Mouse (Mus musculus) mesoderm, embryonic 11.5 days (tissue): ENCODE measurements around the gene Glp2r.
A peak's percentile ranks its signal among the peaks of the same experiment; 100 is the strongest.

ENCODE experiments used
- DNase-seq: peaks from one replicate; pipeline ENCODE4 v3.0.0-alpha.2; 2012; ENCODE audit warnings: low read depth, low spot score

The Glp2r gene

GRCm38 (mm10) chr11:67663437-67663836 lies 107.5 kb downstream of the Glp2r start:
- DNase-seq, result no peak

DNA sequence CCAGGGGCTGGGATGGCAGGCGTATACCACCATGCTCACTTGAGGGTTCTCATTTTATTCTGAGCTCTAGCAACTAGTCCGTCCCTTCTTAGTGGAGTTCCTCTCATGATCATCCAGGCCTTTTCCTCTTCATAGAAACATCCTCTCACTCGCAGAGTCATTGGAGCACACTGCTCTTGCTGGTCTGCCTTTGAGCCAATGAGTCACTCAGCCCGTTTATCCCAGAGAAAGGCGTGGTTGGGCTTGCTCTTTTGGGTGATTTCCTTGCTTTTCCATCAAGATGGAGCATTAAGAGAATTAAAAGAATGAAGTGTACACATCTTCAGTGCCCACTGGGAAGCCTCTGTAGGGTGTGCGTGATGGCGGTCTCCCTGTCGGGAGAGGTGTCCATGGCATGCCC lies 109.5 kb downstream of the Glp2r start:
- DNase-seq, result no peak

DNA sequence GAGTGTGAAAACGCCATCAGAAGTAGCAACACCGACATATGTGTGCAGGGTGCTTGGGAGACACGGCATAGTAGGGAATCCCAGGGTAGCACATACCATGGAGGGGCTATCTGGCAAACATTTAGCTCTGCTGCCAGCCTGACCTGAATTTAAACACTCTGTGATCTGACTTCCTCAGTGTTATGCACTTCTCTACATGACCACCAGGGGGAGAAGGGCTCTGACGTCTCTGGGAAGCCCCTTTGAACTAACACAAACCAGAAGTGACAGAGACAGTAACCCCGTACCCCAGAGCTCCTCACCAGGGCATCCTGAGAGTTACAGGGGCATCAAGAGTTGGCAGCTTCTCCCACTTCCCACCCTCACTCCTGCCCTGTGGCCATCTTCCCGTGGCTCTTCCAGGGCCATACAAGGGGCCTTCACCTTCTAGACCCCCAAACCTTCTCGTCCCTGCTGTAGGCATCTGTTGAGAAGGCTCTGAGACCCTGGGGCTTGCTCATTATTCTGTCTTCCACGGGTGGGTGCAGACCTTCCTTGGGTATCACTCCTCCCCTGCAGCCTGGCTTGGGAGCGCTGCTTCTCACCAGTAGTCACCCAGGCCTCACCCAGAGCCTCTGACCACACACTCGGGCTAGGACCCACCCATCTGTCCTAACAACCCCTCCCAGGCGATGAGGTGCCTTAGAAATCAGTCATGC lies 113.1 kb downstream of the Glp2r start:
- peak; percentile 73 for DNase-seq

DNA sequence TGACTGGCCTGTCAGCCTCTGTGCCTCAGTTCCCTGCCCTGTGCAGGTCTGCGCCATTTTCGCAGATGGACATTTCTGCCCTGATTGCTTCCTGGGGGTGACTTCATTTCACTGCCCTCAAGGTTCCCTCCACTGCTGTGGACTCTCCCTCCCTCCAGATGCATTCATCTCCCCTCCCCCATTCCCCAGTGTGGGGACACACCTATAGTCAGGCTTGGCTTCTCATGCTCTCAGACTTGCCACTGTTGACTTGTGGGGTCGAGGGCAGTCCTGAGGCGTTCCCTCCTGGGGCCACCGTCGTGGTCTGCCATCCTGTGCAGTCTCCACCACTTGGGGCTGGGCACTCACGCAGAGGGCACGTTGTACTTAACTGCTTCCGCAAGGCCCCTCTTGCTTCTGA lies 114.1 kb downstream of the Glp2r start:
- no peak for DNase-seq

DNA sequence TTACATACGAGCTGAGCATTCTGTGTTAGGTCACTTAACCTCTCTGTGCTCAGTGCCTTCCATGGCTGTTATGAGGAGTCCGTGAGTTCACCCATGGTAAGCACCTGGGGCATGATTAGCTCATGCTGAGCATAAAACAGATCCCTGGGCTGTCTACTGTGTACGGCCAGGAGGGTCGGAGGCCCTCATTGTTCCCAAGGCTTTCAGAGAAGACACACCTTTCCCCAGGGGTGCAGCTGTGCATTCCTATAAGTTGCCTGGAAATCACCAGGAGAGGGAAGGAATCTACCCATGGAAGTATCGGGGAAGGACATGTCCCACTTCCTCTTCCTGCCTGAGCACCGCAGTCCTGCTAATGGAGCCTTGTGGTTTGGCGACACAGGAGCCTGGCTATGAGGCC lies 114.6 kb downstream of the Glp2r start:
- no peak for DNase-seq

DNA sequence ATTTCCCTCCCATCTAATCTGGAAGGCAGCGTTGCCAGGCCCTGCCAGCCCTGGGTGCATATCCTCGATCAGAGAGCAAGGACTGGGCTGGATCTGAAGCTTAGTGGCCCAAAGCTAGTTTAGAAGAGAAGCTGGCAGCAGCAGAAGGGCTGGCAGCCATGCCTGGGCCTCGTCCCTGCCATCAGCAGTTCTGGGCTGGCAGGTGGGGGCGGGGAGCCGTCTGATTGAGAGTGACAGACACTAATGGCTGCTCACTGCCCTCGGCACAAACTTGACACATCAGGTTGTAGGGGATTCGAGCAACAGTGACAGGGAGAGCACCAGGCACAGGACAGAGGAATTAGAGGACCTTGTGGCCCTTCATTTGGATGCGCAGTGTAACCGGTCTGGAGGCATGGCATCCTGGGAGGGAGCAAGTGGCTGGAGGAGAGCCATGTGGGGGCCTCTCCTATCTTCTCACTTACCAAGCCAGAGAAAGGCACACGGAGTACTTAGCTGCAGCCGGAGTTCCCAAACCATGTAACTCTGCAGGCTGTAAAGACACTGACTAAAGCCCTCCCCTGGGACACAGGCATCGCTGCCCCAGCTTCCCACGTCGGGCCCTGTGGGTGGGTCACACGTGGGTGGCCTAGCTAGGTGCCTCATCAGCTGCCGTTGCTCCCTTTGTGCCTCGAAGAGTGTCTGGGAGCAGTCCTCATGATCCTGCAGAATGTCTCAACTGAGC lies 115.6 kb downstream of the Glp2r start:
- DNase-seq, result no peak

DNA sequence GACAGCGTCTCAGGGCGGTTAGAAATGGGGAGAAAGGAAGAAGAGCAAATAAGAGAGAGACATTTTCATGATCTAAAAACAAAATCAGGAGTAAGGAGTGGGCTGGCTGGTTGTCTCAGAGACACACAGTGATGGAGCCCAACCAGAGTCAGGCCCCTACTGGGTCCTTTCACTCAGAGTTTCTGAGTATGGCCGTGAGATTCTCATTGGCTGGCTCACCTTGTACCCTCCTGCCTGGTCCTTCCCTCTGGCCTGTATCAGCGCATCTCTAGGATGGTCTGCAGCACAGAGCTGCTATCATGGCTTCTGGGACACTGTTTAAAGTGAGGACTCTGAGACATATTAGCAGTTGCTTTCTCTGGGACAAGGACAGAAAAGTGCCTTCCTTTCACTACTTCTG lies 116.4 kb downstream of the Glp2r start:
- no peak for DNase-seq

- no peak for DNase-seq
Observed at GRCm38 (mm10) chr11:67653521-67654090, 117.3 kb downstream of the Glp2r start.

GRCm38 (mm10) chr11:67652893-67653255 lies 118.1 kb downstream of the Glp2r start:
- DNase-seq, result peak; percentile 30

DNA sequence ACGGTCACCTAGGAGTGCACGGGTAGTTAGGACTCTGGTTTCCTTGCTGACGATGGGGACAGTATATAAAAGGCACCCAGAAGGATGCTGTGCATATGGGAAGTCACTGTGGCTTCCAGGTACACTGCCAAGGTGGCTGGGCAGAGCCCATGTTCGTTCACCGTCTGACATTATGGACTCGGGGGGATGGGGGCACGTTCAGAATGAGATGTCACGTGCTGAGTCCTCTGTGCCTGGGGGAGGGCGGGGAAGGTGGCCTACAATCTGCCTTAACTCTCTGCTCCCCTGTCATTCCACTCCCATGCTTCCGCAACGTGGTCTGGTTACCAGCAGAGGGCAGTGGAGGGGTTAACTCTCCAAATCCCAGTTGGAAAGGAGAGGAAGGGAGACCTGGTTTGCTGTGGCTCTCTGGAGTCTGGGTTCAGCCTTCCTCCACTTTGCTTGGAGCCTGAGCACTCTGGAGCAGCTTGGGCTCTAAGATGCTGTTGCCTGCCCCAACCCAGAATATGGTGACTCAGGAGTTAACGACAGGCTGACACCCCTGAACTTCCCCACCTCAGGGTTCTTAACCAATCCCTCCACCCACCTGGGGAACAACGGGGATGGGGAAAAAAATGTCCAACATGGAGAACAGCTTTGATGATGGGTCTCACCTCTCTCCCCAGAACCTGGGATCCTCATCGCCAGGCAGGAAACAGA lies 118.6 kb downstream of the Glp2r start:
- DNase-seq, result peak; percentile 70

DNA sequence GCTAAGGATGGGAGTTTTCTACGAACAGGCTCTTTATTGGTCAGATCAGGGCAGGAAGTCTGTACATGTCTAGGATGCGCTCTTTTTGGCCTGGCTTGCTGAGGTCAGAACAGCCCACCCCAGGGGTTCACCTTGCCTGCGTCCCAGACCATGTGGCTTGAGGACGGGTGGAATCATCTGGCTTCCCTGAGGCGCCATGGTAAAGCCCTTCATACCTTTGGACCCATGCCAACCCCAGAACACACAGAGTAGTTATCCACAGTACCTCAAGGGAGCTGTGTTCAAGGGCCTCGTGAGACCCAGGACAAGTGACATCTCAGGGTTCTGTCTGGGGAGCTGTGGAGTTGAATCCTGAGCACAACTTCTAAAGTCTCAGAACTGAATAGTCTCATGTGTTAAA lies 119.2 kb downstream of the Glp2r start:
- DNase-seq, result no peak

DNA sequence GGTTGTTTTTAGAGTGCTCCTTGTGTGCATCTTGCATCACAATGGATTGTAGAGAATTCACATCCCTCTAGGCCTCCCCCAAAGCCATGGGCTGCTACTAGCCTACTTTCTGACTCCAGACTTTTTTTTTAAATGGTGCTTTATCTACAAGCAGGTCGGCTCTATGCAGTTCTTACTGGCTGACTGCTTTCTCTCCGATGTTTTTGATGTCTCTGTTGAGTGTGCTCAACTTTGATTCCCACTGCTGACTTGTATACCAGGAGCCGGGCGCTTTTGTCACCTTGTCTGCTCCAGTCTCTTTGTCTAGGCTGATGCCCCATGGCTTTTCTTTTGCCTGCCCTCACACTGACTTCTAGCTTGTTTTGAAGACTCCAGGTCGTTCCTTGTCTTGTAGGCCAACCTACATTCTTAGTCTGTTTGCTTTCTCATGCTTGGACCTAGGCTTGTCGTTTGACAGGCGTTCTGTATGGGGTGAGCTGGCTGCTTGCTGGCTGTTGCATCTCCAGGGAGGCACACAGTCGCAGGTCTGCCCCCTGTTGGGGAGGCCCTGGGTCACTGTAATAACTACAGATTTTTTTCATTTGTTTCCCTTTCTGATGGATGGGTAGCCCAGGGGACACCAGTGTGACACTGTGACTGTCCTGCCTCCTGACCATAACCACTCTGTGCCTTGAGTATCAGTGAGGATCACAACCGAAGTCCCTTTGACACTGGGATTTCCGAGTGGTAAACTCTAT lies 120.8 kb downstream of the Glp2r start:
- no peak for DNase-seq

GRCm38 (mm10) chr11:67648651-67649407 lies 122.1 kb downstream of the Glp2r start:
- no peak for DNase-seq

DNA sequence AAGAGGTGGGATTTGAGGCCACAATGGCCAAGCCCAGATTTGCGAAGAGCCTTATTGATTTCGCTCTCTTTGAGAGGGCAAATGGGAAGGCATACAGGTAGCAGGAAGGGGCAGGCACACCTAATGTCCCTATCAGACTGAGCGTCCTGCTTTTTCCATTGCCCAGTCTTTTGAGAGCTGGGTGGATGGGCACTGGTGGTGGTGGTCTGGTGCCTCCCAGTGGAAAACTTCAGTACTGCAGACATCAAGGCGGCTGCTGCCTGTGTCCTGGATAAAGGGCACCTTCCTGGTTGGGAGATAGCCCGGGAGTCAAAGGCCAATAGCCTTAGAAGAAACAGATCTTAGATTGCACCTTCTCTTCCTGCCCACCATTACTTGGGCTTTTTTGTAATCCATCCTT lies 123.2 kb downstream of the Glp2r start:
- DNase-seq, result peak; percentile 77

GRCm38 (mm10) chr11:67644632-67645149 lies 126.3 kb downstream of the Glp2r start:
- DNase-seq, result no peak

GRCm38 (mm10) chr11:67643465-67643864 lies 127.5 kb downstream of the Glp2r start:
- no peak for DNase-seq

GRCm38 (mm10) chr11:67642835-67643234 lies 128.1 kb downstream of the Glp2r start:
- no peak for DNase-seq

GRCm38 (mm10) chr11:67642421-67642820 lies 128.5 kb downstream of the Glp2r start:
- no peak for DNase-seq

DNA sequence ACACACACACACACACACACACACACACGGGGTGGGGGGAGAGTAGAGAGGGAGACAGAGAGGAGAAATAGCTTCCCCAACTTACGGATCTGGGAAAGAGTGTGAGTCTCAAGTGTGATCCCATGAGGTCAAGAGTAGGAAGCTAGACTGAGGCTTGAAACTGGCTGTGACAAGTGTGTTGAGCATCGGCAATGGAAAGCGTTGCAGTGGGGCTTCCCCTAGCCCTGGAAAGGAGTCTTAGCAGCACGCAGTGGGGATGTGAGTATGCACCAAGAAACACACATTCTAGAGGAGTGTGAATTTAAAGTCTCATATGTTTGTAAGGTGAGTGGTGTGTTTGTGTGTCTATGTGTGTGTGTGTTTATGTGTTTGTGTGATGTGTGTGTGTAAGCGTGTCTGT lies 130.7 kb downstream of the Glp2r start:
- DNase-seq, result no peak

DNA sequence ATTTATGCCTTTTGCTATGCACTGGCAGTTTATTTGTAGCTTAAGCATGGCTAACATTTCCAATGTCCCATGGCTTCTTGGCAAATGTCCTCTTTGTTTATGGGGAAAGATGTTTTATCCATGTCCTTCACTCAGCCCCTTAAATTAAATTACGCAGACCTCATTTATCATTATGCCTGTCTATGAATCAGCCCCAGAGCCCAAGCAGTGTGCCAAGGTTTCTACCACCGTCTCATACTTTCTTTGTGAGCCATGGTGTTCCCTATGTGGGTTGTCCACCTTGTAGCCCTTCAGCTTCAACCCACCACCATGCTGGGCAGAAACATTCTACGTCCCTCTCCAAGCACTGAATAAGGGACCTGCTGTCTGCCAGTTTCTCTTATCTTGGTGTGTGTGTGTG lies 132.6 kb downstream of the Glp2r start:
- no peak for DNase-seq
